Mouse (Mus musculus) urinary bladder, postnatal 36 days (tissue): ENCODE results near the gene Gsx1.

ENCODE experiments used
- DNase-seq, 2 experiments: peaks; one replicate each; pipeline ENCODE4 v3.0.0; 2022; ENCODE audit warnings: low spot score in 2 of 2, mixed read lengths in 1 of 2

Gene Gsx1

GRCm38 (mm10) chr5:147204905-147205304, 16.4 kb downstream of the Gsx1 start:
- no peak for DNase-seq

GRCm38 (mm10) chr5:147207852-147208251, 19.4 kb downstream of the Gsx1 start:
- DNase-seq: no peak

GRCm38 (mm10) chr5:147208471-147208870, 20.0 kb downstream of the Gsx1 start:
- no peak for DNase-seq

- peak; percentile 76 to 84 for DNase-seq
Measured at GRCm38 (mm10) chr5:147227354-147228112, 39.0 kb downstream of the Gsx1 start.

GRCm38 (mm10) chr5:147235406-147236309, 47.2 kb downstream of the Gsx1 start:
- DNase-seq: no peak
